Mouse (Mus musculus) embryonic facial prominence, embryonic 10.5 days (tissue): ENCODE measurements around the gene Kcnk3. TPM values are rescaled to one million over a fixed set of nuclear protein-coding genes. Genes with fewer than 3 reads are reported as not detected.

Experiments used
- DNase-seq: peaks from one replicate; pipeline ENCODE4 v3.0.0-alpha.2; 2017; ENCODE audit warnings: low spot score
- H3K27ac ChIP-seq: fragments of 300-500 bp; sonication (generic); replicated peaks from 2 replicates; pipeline ENCODE4 v1.5.1; 2016; ENCODE audit warnings: mild to moderate bottlenecking
- H3K27me3 ChIP-seq: fragments of 300-500 bp; sonication (generic); replicated peaks from 2 replicates; pipeline ENCODE4 v1.6.1; 2016; ENCODE audit warnings: low read depth, mild to moderate bottlenecking; ENCODE audit not compliant: poor library complexity, severe bottlenecking
- H3K36me3 ChIP-seq: fragments of 300-500 bp; sonication (generic); replicated peaks from 2 replicates; pipeline ENCODE4 v1.6.1; 2016; ENCODE audit warnings: mild to moderate bottlenecking, moderate library complexity
- H3K4me1 ChIP-seq: fragments of 300-500 bp; sonication (generic); 2 replicates; pipeline ENCODE4 v1.6.1; 2016
- H3K4me3 ChIP-seq: fragments of 300-500 bp; sonication (generic); 2 replicates; pipeline ENCODE4 v1.5.1; 2016; ENCODE audit warnings: mild to moderate bottlenecking, moderate library complexity
- H3K9me3 ChIP-seq: fragments of 300-500 bp; sonication (generic); 2 replicates; pipeline ENCODE4 v1.6.1; 2016; ENCODE audit warnings: mild to moderate bottlenecking
- WGBS: fragments of 180-500 bp; shearing (Covaris S2); methylation state at CpG from one replicate; pipeline ENCODE4 v1.1.7; 2016; 5-methylcytosine and 5-hydroxymethylcytosine counted together
- polyA plus RNA-seq: library from polyadenylated mRNA; unstranded; fragments of >200 nt; fragmentation: Nextera tagmentation; extraction: Ambion mirVana; gene quantifications from 2 replicates; pipeline ENCODE4 v1.2.1, GENCODE M21; 2016

Kcnk3 gene
- polyA plus RNA-seq, 1 experiment from 2014 or later: 0.26 TPM

GRCm38 (mm10) chr5:30618376-30619003 lies 30.5 kb downstream of the Kcnk3 start:
- H3K4me3 ChIP-seq: no peak overlapping the region
- no peak for DNase-seq
- 83% methylated on average over 8 of the region's 8 CpGs for WGBS
- peaks cover 58% of the 10 kb centered on the region for H3K27me3 ChIP-seq
- no peak overlapping the region for H3K27ac ChIP-seq
- H3K9me3 ChIP-seq: no peaks in the 10 kb centered on the region
- no peaks in the 10 kb centered on the region for H3K36me3 ChIP-seq
- peaks cover 36% of the 10 kb centered on the region for H3K4me1 ChIP-seq

GRCm38 (mm10) chr5:30619211-30619610 lies 31.2 kb downstream of the Kcnk3 start:
- H3K27ac ChIP-seq: no peak overlapping the region
- H3K4me1 ChIP-seq: peaks cover 35% of the 10 kb centered on the region
- peaks cover 65% of the 10 kb centered on the region for H3K27me3 ChIP-seq
- no peak overlapping the region for H3K4me3 ChIP-seq
- H3K9me3 ChIP-seq: no peaks in the 10 kb centered on the region
- H3K36me3 ChIP-seq: no peaks in the 10 kb centered on the region
- WGBS: 75% methylated on average over 2 of the region's 2 CpGs
- no peak for DNase-seq

- Histone ChIP-seq H3K27me3 (peaks cover 73% of the 10 kb centered on the region), H3K9me3 (no peaks in the 10 kb centered on the region), H3K4me1 (peaks cover 33% of the 10 kb centered on the region), H3K4me3 (no peak overlapping the region), H3K27ac (no peak overlapping the region), H3K36me3 (no peaks in the 10 kb centered on the region)
- DNase-seq: no peak
- WGBS: 97% methylated on average over 20 of the region's 20 CpGs
Observed at GRCm38 (mm10) chr5:30620567-30620966, 32.6 kb downstream of the Kcnk3 start.

- DNase-seq: no peak
- Histone ChIP-seq H3K36me3 (no peaks in the 10 kb centered on the region), H3K4me1 (peaks cover 33% of the 10 kb centered on the region), H3K27ac (no peak overlapping the region), H3K4me3 (no peak overlapping the region), H3K9me3 (no peaks in the 10 kb centered on the region), H3K27me3 (peaks cover 71% of the 10 kb centered on the region)
- 89% methylated on average over 9 of the region's 9 CpGs for WGBS
Observed at GRCm38 (mm10) chr5:30621211-30621790, 33.3 kb downstream of the Kcnk3 start.

- Histone ChIP-seq H3K9me3 (no peaks in the 10 kb centered on the region), H3K27me3 (peaks cover 71% of the 10 kb centered on the region), H3K4me1 (peaks cover 30% of the 10 kb centered on the region), H3K4me3 (peak overlapping the region; percentile 64), H3K27ac (no peak overlapping the region; the same call in 1 of the 2 replicates), H3K36me3 (no peaks in the 10 kb centered on the region)
- 48% methylated on average over 22 of the region's 22 CpGs for WGBS
- DNase-seq: no peak
Observed at GRCm38 (mm10) chr5:30621844-30622176, 33.8 kb downstream of the Kcnk3 start.

- Histone ChIP-seq H3K9me3 (no peaks in the 10 kb centered on the region), H3K27ac (peak overlapping the region; percentile 78), H3K27me3 (peaks cover 71% of the 10 kb centered on the region), H3K36me3 (no peaks in the 10 kb centered on the region), H3K4me3 (peak overlapping the region; percentile 64), H3K4me1 (peaks cover 30% of the 10 kb centered on the region)
- DNase-seq: peak; percentile 65
- WGBS: 3% methylated on average over 69 of the region's 69 CpGs
Observed at GRCm38 (mm10) chr5:30622177-30622840, 34.3 kb downstream of the Kcnk3 start.

GRCm38 (mm10) chr5:30622841-30623185 lies 34.8 kb downstream of the Kcnk3 start:
- peak overlapping the region; percentile 78 for H3K27ac ChIP-seq

GRCm38 (mm10) chr5:30623380-30623779 lies 35.4 kb downstream of the Kcnk3 start:
- Histone ChIP-seq H3K36me3 (no peaks in the 10 kb centered on the region), H3K9me3 (no peaks in the 10 kb centered on the region), H3K27ac (0 out of 2 replicates have a peak overlapping the region, but pooled peaks have one; percentile 78), H3K4me3 (peak overlapping the region; percentile 64; the same call in 1 of the 2 replicates), H3K27me3 (peaks cover 61% of the 10 kb centered on the region), H3K4me1 (peaks cover 24% of the 10 kb centered on the region)
- 58% methylated on average over 2 of the region's 2 CpGs for WGBS
- DNase-seq: no peak

More at GRCm38 (mm10) chr5:30622841-30623185, 34.8 kb downstream of the Kcnk3 start:
- peak overlapping the region; percentile 64 for H3K4me3 ChIP-seq
- peaks cover 66% of the 10 kb centered on the region for H3K27me3 ChIP-seq
- under 1% methylated on average over 10 of the region's 10 CpGs for WGBS
- no peaks in the 10 kb centered on the region for H3K36me3 ChIP-seq
- no peak for DNase-seq
- H3K4me1 ChIP-seq: peaks cover 27% of the 10 kb centered on the region
- H3K9me3 ChIP-seq: no peaks in the 10 kb centered on the region

- H3K27ac ChIP-seq: no peak overlapping the region
- H3K4me1 ChIP-seq: peaks cover 24% of the 10 kb centered on the region
- WGBS: 32% methylated on average over 1 of the region's 1 CpGs
- H3K36me3 ChIP-seq: no peaks in the 10 kb centered on the region
- H3K27me3 ChIP-seq: peaks cover 59% of the 10 kb centered on the region
- DNase-seq: no peak
- no peak overlapping the region for H3K4me3 ChIP-seq
- no peaks in the 10 kb centered on the region for H3K9me3 ChIP-seq
Observed at GRCm38 (mm10) chr5:30624311-30624710, 36.3 kb downstream of the Kcnk3 start.

- H3K27ac ChIP-seq: no peak overlapping the region
- 61% methylated on average over 4 of the region's 4 CpGs for WGBS
- H3K4me1 ChIP-seq: peaks cover 24% of the 10 kb centered on the region
- H3K4me3 ChIP-seq: no peak overlapping the region
- H3K36me3 ChIP-seq: no peaks in the 10 kb centered on the region
- no peaks in the 10 kb centered on the region for H3K9me3 ChIP-seq
- DNase-seq: no peak
- peaks cover 59% of the 10 kb centered on the region for H3K27me3 ChIP-seq
Observed at GRCm38 (mm10) chr5:30624908-30625307, 36.9 kb downstream of the Kcnk3 start.

GRCm38 (mm10) chr5:30625379-30625778 lies 37.4 kb downstream of the Kcnk3 start:
- Histone ChIP-seq H3K4me1 (peaks cover 24% of the 10 kb centered on the region), H3K36me3 (no peaks in the 10 kb centered on the region), H3K4me3 (no peak overlapping the region), H3K9me3 (no peaks in the 10 kb centered on the region), H3K27me3 (peaks cover 55% of the 10 kb centered on the region), H3K27ac (no peak overlapping the region)
- 76% methylated on average over 3 of the region's 3 CpGs for WGBS
- DNase-seq: no peak

GRCm38 (mm10) chr5:30626331-30627105 lies 38.5 kb downstream of the Kcnk3 start:
- H3K4me1 ChIP-seq: peaks cover 24% of the 10 kb centered on the region
- H3K4me3 ChIP-seq: no peak overlapping the region
- H3K36me3 ChIP-seq: no peaks in the 10 kb centered on the region
- DNase-seq: no peak
- H3K27ac ChIP-seq: no peak overlapping the region
- H3K9me3 ChIP-seq: no peaks in the 10 kb centered on the region
- 82% methylated on average over 8 of the region's 8 CpGs for WGBS
- peaks cover 44% of the 10 kb centered on the region for H3K27me3 ChIP-seq
